Mouse (Mus musculus) olfactory bulb, adult 2 months (tissue): ENCODE results near the gene Spem1.

Experiments used
- CTCF ChIP-seq: fragments of 200-500 bp; IDR thresholded peaks from 2 replicates; pipeline ENCODE4 v1.5.1; 2012; ENCODE audit warnings: low read depth, mild to moderate bottlenecking, low read length, moderate library complexity; ENCODE audit not compliant: insufficient read depth
- POLR2A ChIP-seq: fragments of 200-500 bp; IDR thresholded peaks from 2 replicates; pipeline ENCODE4 v1.6.1; 2012; ENCODE audit warnings: mild to moderate bottlenecking, low read depth, low read length, moderate library complexity; ENCODE audit not compliant: insufficient read depth

- TF ChIP-seq CTCF, result no peak
- no peak for TF ChIP-seq POLR2A
Observed at GRCm38 (mm10) chr11:69800138-69800391, 21.9 kb downstream of the Spem1 start.
